Comparison of ENCODE assay signal across 26 mouse cellular contexts in genomic region chr6:134041286-134041685, GRCm38 (mm10). TPM values are rescaled to one million over a fixed set of nuclear protein-coding genes. Genes with fewer than 3 reads are reported as not detected.
DNase-seq lines count a peak whose midpoint lies in the region; ATAC-seq lines count a peak whose summit lies in the region.
"Had no signal": no experiment of that assay in that cellular context is flagged by ENCODE, and none has a peak within 500 bp of the region (broad histone marks: within the 10 kb centered on the region; RNA-seq: fewer than 3 reads in every experiment).

No protein-coding gene starts in this region.

- no peak overlapping the region for H3K9ac ChIP-seq in heart, embryonic 11.5 days (ENCODE audit: low read depth, low read length)
- H3K9ac ChIP-seq in heart, embryonic 16.5 days (ENCODE audit: low read length), result no peak overlapping the region
- H3K9ac ChIP-seq: hindbrain, embryonic 14.5 days; limb, embryonic 12.5 days; liver, embryonic 13.5 days; stomach, embryonic 15.5 days had no signal

- no peak overlapping the region for H3K4me3 ChIP-seq in heart, embryonic 11.5 days (ENCODE audit: low read depth, low read length)
- H3K4me3 ChIP-seq in heart, embryonic 16.5 days (ENCODE audit: low read length), result no peak overlapping the region
- peak overlapping the region; percentile 86 for H3K4me3 ChIP-seq in megakaryocyte, embryonic 14.5 days (replicated peaks)
- H3K4me3 ChIP-seq in macrophage (ENCODE audit: inconsistent target), result no peak overlapping the region
- H3K4me3 ChIP-seq: erythroblast, embryonic 14.5 days; limb, embryonic 12.5 days; liver, embryonic 13.5 days; stomach, embryonic 15.5 days had no signal

- peaks cover 79% of the 10 kb centered on the region for H3K4me1 ChIP-seq in heart, embryonic 11.5 days (ENCODE audit: control insufficient read depth, insufficient read depth, low read length)
- H3K4me1 ChIP-seq in heart, embryonic 16.5 days (ENCODE audit: control insufficient read depth, insufficient read depth, low read length), result peaks cover 79% of the 10 kb centered on the region
- peaks cover 83% of the 10 kb centered on the region for H3K4me1 ChIP-seq in megakaryocyte, embryonic 14.5 days

- no peaks in the 10 kb centered on the region for H3K9me3 ChIP-seq in heart, embryonic 11.5 days (replicated peaks; ENCODE audit: control insufficient read depth, low read length)
- no peaks in the 10 kb centered on the region for H3K9me3 ChIP-seq in heart, embryonic 16.5 days (replicated peaks; ENCODE audit: control insufficient read depth, low read length)
- no peaks in the 10 kb centered on the region for H3K9me3 ChIP-seq in megakaryocyte, embryonic 14.5 days
- H3K9me3 ChIP-seq: limb, embryonic 12.5 days; liver, embryonic 13.5 days; stomach, embryonic 15.5 days had no signal

- DNase-seq in heart, adult 8-10 months (ENCODE audit: low spot score), result no peak
- no peak for DNase-seq in heart, adult 9 months (ENCODE audit: low spot score in 2 of 2)
- no peak for DNase-seq in frontal cortex, adult 2 months (ENCODE audit: extremely low spot score in 1 of 2, low spot score in 1 of 2)
- DNase-seq: adrenal gland, postnatal 25 days; B cell, adult 2 months; cerebellum, adult 11-12 months; cerebellum, adult 9-11 months; embryo, embryonic 11 days; kidney, adult 11 months; kidney, postnatal 14 days; liver, embryonic 13.5 days; lung, adult 18-20 months; lung, postnatal 4 days; right cerebral cortex, postnatal 25 days had no signal

- H3K4me2 ChIP-seq in heart, embryonic 11.5 days, result peak overlapping the region; percentile 35; the same call in 1 of the 2 replicates
- H3K4me2 ChIP-seq in heart, embryonic 16.5 days (ENCODE audit: low read depth, low read length), result peak overlapping the region; percentile 30; the same call in 1 of the 2 replicates
- H3K4me2 ChIP-seq: hindbrain, embryonic 14.5 days; limb, embryonic 12.5 days; liver, embryonic 13.5 days; midbrain, embryonic 11.5 days; stomach, embryonic 15.5 days had no signal

- no peak for ATAC-seq in heart, embryonic 11.5 days (replicated peaks; ENCODE audit: insufficient number of reproducible peaks, low FRiP score, low TSS enrichment)
- no peak for ATAC-seq in heart, embryonic 16.5 days (replicated peaks; ENCODE audit: extremely low read depth, insufficient read depth, low FRiP score)
- no peak for ATAC-seq in megakaryocyte, adult 5-6 weeks (ENCODE audit: poor library complexity, severe bottlenecking)
- ATAC-seq: lung, postnatal 0 days; midbrain, embryonic 16.5 days had no signal

- peaks cover 97% of the 10 kb centered on the region for H3K79me2 ChIP-seq in macrophage (ENCODE audit: inconsistent target)

- 71% methylated on average over 7 of the region's 7 CpGs for WGBS in heart, embryonic 11.5 days (ENCODE audit: insufficient replicate concordance)
- 70% methylated on average over 7 of the region's 7 CpGs for WGBS in heart, embryonic 16.5 days
- 26% methylated on average over 7 of the region's 7 CpGs for WGBS in macrophage (ENCODE audit: missing documents)

- H3K27ac ChIP-seq in heart, embryonic 11.5 days (ENCODE audit: low read depth, low read length), result no peak overlapping the region
- H3K27ac ChIP-seq in heart, embryonic 16.5 days (ENCODE audit: low read length), result peak overlapping the region; percentile 21; the same call in 1 of the 2 replicates
- H3K27ac ChIP-seq in macrophage, result peak overlapping the region; percentile 38
- H3K27ac ChIP-seq: hindbrain, embryonic 14.5 days; liver, embryonic 13.5 days; stomach, embryonic 15.5 days had no signal

- no peaks in the 10 kb centered on the region for H3K27me3 ChIP-seq in heart, embryonic 11.5 days (ENCODE audit: control insufficient read depth, insufficient read depth, low read length)
- no peaks in the 10 kb centered on the region for H3K27me3 ChIP-seq in heart, embryonic 16.5 days (ENCODE audit: control insufficient read depth, insufficient read depth, low read length)
- no peaks in the 10 kb centered on the region for H3K27me3 ChIP-seq in megakaryocyte, embryonic 14.5 days (replicated peaks)
- H3K27me3 ChIP-seq: limb, embryonic 12.5 days; liver, embryonic 13.5 days; stomach, embryonic 15.5 days had no signal

- no peaks in the 10 kb centered on the region for H3K36me3 ChIP-seq in heart, embryonic 11.5 days (ENCODE audit: control insufficient read depth, insufficient read depth, low read length)
- no peaks in the 10 kb centered on the region for H3K36me3 ChIP-seq in heart, embryonic 16.5 days (ENCODE audit: control insufficient read depth, insufficient read depth)
- peaks cover 14% of the 10 kb centered on the region for H3K36me3 ChIP-seq in megakaryocyte, embryonic 14.5 days (replicated peaks; ENCODE audit: low read length)
- H3K36me3 ChIP-seq in macrophage (ENCODE audit: inconsistent target), result no peaks in the 10 kb centered on the region
- H3K36me3 ChIP-seq: limb, embryonic 12.5 days; liver, embryonic 13.5 days; stomach, embryonic 15.5 days had no signal

RNA-seq across cellular contexts. Expression of gene Etv6, which starts 5.8 kb away (rescaled TPM):
- 16.0 and 17.9 TPM in 2 replicates for polyA plus RNA-seq in heart, embryonic 11.5 days (2014; fragmentation: Nextera tagmentation; extraction: Ambion mirVana)
- 10 to 100 TPM in 3 of 4 experiments, 1 to 10 TPM in 1; 7.9 to 13.5 (median 11.0) TPM for total RNA-seq in heart, adult 8-10 months (2022)
- polyA plus RNA-seq in heart, embryonic 16.5 days (2015; fragmentation: Nextera tagmentation; extraction: Ambion mirVana), result 10.5 and 12.3 TPM in 2 replicates
- polyA plus RNA-seq in megakaryocyte, embryonic 14.5 days (2012; ENCODE audit: insufficient read depth, low replicate concordance), result 152 and 256 TPM in 2 replicates
- total RNA-seq in megakaryocyte, adult 5-6 weeks (2015), result 51.9 and 66.7 TPM in 2 replicates
- 32.9 and 42.3 TPM in 2 replicates for total RNA-seq in megakaryocyte, adult 5-6 weeks (2017)
- 100 to 1,000 TPM in 3 of 26 experiments, 10 to 100 TPM in 23; 35.9 to 168 (median 52.6) TPM for total RNA-seq in macrophage (2018; cell fraction: chromatin; rRNA removed)
- total RNA-seq in macrophage (2018; cell fraction: cytosol; rRNA removed), result 10 to 100 TPM; 34.1 to 60.8 (median 42.1) TPM
- total RNA-seq in macrophage (2018; cell fraction: nucleus; rRNA removed), result 100 to 1,000 TPM in 2 of 26 experiments, 10 to 100 TPM in 24; 37.7 to 145 (median 56.4) TPM
- polyA plus RNA-seq in macrophage (2018), result 23.4 to 26.3 TPM (median 24.8 TPM) in 3 replicates
- polyA plus RNA-seq in frontal cortex, adult 2 months (2012; rRNA removed), result 9.1 and 10.4 TPM in 2 replicates
